Mouse (Mus musculus): ENCODE results near the gene Sh3kbp1. TPM values are rescaled to one million over a fixed set of nuclear protein-coding genes. Genes with fewer than 3 reads are reported as not detected.

Sh3kbp1 gene
- polyA plus RNA-seq, 1 experiment from 2014 or later = 17.9 TPM

DNA sequence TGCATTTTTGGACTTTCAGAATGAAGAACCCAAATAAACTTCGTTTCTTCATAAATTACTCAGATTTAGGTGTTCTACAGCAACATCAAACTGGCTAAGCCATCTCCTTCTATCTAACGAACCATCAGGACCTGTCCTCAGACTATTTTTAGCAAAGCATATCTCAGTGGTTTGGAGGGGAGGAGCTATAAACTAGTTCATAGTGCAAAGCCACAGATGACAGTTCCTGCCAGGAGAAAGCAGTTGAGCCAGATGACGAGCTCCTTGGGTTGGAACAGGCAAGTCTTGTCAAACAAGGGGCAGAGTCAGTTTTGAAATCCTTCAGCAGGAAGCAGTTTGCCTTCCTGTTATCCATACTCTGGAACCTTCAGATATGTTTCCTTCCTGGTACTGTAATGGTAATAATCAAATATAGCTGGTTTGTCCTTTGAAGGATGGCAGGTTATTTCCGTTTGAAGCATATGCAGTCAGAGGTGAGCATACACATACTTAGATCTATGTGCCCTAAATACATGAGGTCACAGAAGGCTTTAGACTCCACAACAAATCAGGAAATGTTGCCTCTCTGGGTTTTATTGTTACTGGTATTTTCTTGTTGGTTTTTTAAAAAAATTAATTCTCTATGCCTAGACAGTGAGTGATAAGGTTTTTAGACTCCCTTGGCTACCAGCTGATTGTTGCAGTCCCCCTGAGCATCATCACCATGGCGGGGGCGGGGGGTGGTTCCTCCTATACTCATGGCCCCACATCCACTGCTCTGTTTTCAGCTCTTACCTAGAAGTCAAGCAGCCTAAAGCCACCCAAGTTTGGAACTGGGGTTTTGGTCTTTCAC is 282.6 kb downstream of the Sh3kbp1 start:
- Histone ChIP-seq H3K9ac (replicated peaks; ENCODE audit: low read depth) (no peak overlapping the region), H3K27me3 (replicated peaks; ENCODE audit: insufficient read depth, low read length) (no peaks in the 10 kb centered on the region), H3K27ac (ENCODE audit: low read length) (no peak overlapping the region), H3K4me1 (ENCODE audit: insufficient read depth, low read depth, low read length) (no peaks in the 10 kb centered on the region), H3K4me3 (ENCODE audit: low read depth, low read length) (no peak overlapping the region), H3K36me3 (ENCODE audit: insufficient read depth, low read length) (no peaks in the 10 kb centered on the region), H3K9me3 (ENCODE audit: low read length) (no peaks in the 10 kb centered on the region), H3K4me2 (replicated peaks; ENCODE audit: low read depth, low read length) (no peak overlapping the region)
- no peak for TF ChIP-seq CTCF (IDR thresholded peaks at IDR 0.05)
- no peak for TF ChIP-seq EP300 (IDR thresholded peaks at IDR 0.05)
- ATAC-seq = no peak
- peak; percentile 7 for DNase-seq (ENCODE audit: low spot score)
- WGBS = 43% methylated on average over 6 of the region's 6 CpGs

DNA sequence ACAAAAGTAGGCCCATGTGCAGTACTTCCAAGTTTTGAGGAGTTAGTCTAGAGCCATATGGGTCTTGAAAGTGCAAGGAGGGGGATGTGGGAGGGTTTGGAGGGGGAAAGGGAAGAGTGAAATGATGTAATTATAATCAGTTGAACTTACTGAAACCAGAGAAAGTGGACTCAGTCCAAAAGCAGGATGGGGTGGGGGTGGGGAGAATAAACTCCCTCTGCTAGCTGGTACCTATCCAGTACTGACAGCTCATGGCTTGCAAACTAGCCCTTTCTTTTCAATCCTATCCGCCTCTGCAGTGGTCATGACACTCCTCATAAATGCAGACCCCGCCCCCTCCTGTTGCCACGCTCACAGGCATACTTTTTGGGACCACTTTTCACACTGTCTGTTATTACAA is 283.5 kb downstream of the Sh3kbp1 start:
- 66% methylated on average over 3 of the region's 3 CpGs for WGBS
- Histone ChIP-seq H3K27me3 (replicated peaks; ENCODE audit: insufficient read depth, low read length) (no peaks in the 10 kb centered on the region), H3K4me2 (replicated peaks; ENCODE audit: low read depth, low read length) (no peak overlapping the region), H3K9me3 (ENCODE audit: low read length) (no peaks in the 10 kb centered on the region), H3K9ac (replicated peaks; ENCODE audit: low read depth) (no peak overlapping the region), H3K4me1 (ENCODE audit: insufficient read depth, low read depth, low read length) (no peaks in the 10 kb centered on the region), H3K27ac (ENCODE audit: low read length) (no peak overlapping the region), H3K36me3 (ENCODE audit: insufficient read depth, low read length) (no peaks in the 10 kb centered on the region), H3K4me3 (ENCODE audit: low read depth, low read length) (no peak overlapping the region)
- ATAC-seq (peak; percentile 33; the same call in 1 of the 2 replicates), DNase-seq (ENCODE audit: low spot score) (peak; percentile 10)
- TF ChIP-seq CTCF (IDR thresholded peaks at IDR 0.05) (no peak), EP300 (IDR thresholded peaks at IDR 0.05) (no peak)

DNA sequence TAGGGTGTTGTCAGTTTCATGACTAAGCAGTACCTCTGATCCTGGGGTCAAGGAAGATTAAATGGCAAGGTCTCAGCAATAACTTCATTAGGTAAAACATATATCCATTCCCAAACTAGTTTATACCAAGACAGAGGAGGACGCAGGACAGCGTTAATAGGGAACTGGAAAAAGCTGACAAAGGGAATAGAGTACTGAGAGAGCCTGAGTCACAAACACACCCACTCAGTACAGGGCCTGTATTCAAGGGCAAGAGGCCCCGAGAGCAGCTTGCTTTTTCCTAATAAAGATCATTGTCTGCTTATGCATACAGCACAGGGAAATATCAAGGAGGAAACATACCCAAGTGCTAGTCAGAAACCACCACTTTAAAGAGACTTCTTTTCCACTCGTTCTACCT is 284.5 kb downstream of the Sh3kbp1 start:
- ATAC-seq = no peak
- no peaks in the 10 kb centered on the region for H3K36me3 ChIP-seq (ENCODE audit: insufficient read depth, low read length)
- no peak for TF ChIP-seq EP300 (IDR thresholded peaks at IDR 0.05)
- no peak for TF ChIP-seq CTCF (IDR thresholded peaks at IDR 0.05)
- no peak overlapping the region for H3K27ac ChIP-seq (ENCODE audit: low read length)
- H3K4me2 ChIP-seq (replicated peaks; ENCODE audit: low read depth, low read length) = no peak overlapping the region
- H3K27me3 ChIP-seq (replicated peaks; ENCODE audit: insufficient read depth, low read length) = no peaks in the 10 kb centered on the region
- H3K4me1 ChIP-seq (ENCODE audit: insufficient read depth, low read depth, low read length) = no peaks in the 10 kb centered on the region
- no peak overlapping the region for H3K9ac ChIP-seq (replicated peaks; ENCODE audit: low read depth)
- no peaks in the 10 kb centered on the region for H3K9me3 ChIP-seq (ENCODE audit: low read length)
- H3K4me3 ChIP-seq (ENCODE audit: low read depth, low read length) = no peak overlapping the region
- WGBS = 79% methylated on average over 4 of the region's 4 CpGs
- no peak for DNase-seq (ENCODE audit: low spot score)

DNA sequence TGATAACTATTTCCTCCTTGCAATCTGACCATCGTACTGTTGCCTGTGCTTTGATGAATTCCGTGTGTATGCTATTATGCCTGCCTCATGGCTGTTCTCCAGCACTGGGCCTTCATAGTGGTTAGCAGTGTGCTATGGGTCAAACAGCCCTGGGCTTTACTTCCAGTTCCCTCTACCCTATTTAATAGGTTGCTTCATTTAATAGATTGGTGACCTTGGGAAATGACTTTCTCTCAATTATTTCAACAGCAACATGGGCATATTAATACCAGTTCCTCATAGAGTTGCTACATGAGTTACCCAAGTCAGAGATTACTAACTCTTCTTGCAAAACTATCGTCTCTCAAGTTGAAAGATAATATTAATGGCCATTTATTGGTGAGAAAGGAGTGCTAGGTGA is 285.0 kb downstream of the Sh3kbp1 start:
- H3K36me3 ChIP-seq (ENCODE audit: insufficient read depth, low read length) = no peaks in the 10 kb centered on the region
- no peak overlapping the region for H3K27ac ChIP-seq (ENCODE audit: low read length)
- TF ChIP-seq EP300 (IDR thresholded peaks at IDR 0.05) = no peak
- TF ChIP-seq CTCF (IDR thresholded peaks at IDR 0.05) = no peak
- H3K4me3 ChIP-seq (ENCODE audit: low read depth, low read length) = no peak overlapping the region
- no peak overlapping the region for H3K4me2 ChIP-seq (replicated peaks; ENCODE audit: low read depth, low read length)
- DNase-seq (ENCODE audit: low spot score) = no peak
- H3K27me3 ChIP-seq (replicated peaks; ENCODE audit: insufficient read depth, low read length) = no peaks in the 10 kb centered on the region
- H3K9me3 ChIP-seq (ENCODE audit: low read length) = no peaks in the 10 kb centered on the region
- H3K9ac ChIP-seq (replicated peaks; ENCODE audit: low read depth) = no peak overlapping the region
- H3K4me1 ChIP-seq (ENCODE audit: insufficient read depth, low read depth, low read length) = no peaks in the 10 kb centered on the region
- WGBS = 75% methylated on average over 3 of the region's 3 CpGs
- ATAC-seq = no peak

DNA sequence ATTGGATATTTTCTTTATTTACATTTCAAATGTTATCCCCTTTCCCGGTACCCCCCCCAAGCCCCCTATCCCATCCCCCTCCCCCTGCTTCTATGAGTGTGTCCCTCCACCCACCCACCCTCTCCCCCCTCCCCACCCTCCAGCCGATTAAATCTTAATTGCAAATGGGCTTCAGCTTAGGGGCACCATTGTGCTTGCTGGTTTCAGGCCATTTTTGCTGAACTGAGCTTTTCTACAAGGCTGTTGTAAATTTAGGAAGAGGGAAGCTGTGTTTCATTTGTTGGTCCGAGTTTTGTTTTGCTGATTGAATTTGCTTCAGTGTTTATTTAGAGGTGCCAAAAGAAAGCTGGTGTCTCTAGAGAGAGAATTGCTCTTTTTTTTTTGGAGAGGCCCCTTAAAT is 286.4 kb downstream of the Sh3kbp1 start:
- TF ChIP-seq CTCF (IDR thresholded peaks at IDR 0.05) (no peak), EP300 (IDR thresholded peaks at IDR 0.05) (no peak)
- DNase-seq (ENCODE audit: low spot score) = no peak
- Histone ChIP-seq H3K9me3 (ENCODE audit: low read length) (no peaks in the 10 kb centered on the region), H3K4me2 (replicated peaks; ENCODE audit: low read depth, low read length) (no peak overlapping the region), H3K9ac (replicated peaks; ENCODE audit: low read depth) (no peak overlapping the region), H3K4me3 (ENCODE audit: low read depth, low read length) (no peak overlapping the region), H3K27me3 (replicated peaks; ENCODE audit: insufficient read depth, low read length) (no peaks in the 10 kb centered on the region), H3K4me1 (ENCODE audit: insufficient read depth, low read depth, low read length) (no peaks in the 10 kb centered on the region), H3K27ac (ENCODE audit: low read length) (no peak overlapping the region), H3K36me3 (ENCODE audit: insufficient read depth, low read length) (no peaks in the 10 kb centered on the region)
- no peak for ATAC-seq
- WGBS = 72% methylated on average over 3 of the region's 3 CpGs

DNA sequence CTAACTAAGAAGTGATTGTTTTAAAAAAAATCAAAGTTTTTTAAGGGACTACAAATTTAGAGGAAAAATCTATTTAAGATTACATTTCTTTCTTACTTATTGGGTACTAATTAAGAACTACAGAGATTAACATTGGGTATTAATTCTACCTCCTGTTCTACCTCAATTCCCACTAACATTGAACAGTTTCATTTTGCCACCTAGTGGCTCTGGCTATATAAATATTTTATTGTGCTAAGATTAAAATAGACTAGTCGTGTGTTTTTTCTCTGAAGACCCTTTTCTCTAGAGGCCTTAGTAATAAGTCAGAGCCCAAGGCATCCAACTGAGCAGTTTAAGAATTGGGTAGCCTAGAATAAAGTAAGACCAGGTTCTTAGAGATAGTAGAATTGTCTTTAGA is 288.1 kb downstream of the Sh3kbp1 start:
- Histone ChIP-seq H3K36me3 (ENCODE audit: insufficient read depth, low read length) (no peaks in the 10 kb centered on the region), H3K9me3 (ENCODE audit: low read length) (no peaks in the 10 kb centered on the region), H3K4me2 (replicated peaks; ENCODE audit: low read depth, low read length) (no peak overlapping the region), H3K27me3 (replicated peaks; ENCODE audit: insufficient read depth, low read length) (no peaks in the 10 kb centered on the region), H3K9ac (replicated peaks; ENCODE audit: low read depth) (no peak overlapping the region), H3K4me3 (ENCODE audit: low read depth, low read length) (no peak overlapping the region), H3K4me1 (ENCODE audit: insufficient read depth, low read depth, low read length) (no peaks in the 10 kb centered on the region), H3K27ac (ENCODE audit: low read length) (no peak overlapping the region)
- 25% methylated on average over 1 of the region's 1 CpGs for WGBS
- TF ChIP-seq CTCF (IDR thresholded peaks at IDR 0.05) (peak; percentile 28), EP300 (IDR thresholded peaks at IDR 0.05) (no peak)
- ATAC-seq (no peak), DNase-seq (ENCODE audit: low spot score) (no peak)
